Mouse (Mus musculus) adrenal gland (tissue): ENCODE measurements around the gene Dennd6a.
"Not testable (repeated sequence)": the region's sequence is repeated elsewhere in the genome, so short reads cannot be mapped to it uniquely, and the experiment has no call there.

ENCODE experiments used
- intact Hi-C: fragments of 180-260 bp; cut with DNase I; formaldehyde crosslinking; loops from one replicate; pipeline ENCODE4 v1.15.1; 2025

Gene Dennd6a

DNA sequence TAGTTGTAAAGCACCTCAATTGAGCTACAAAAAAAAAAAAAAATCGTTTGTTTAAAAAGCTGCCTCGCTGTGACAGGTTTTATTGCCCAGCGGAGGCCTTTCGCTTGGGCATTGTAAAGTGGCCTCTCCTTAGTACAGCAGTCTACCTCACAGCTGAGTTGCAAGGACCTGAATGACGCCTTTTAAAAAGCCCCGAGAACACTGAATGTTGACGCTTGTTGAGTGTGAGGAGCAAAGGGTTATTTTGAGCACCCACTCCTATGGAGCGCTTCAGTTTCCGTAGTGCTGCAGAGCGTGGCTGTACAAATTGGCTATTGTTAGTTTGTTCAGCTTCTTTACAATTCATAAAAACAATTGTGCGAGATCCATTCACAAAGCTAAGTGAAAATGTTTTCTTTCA lies 65.6 kb downstream of the Dennd6a start:
- intact Hi-C loops, result no loop called here

DNA sequence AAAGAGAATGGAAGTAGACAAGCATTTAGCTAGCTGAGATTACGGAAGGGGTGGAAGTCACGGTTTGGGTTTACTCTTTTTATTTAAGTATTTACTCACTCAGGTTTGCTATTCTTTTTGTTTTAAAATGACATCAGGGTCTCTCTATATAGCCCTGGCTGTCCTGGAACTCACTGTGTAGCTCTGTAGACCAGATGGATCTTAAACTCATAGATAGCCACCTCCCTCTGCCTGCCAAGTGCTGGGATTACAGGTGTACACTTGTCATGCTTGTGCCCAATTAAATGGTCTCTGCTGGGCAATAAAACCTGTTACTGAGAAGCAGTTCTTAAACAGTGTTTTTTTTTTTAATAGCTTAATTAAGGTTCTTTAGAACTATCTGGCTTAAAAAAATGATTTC lies 66.3 kb downstream of the Dennd6a start:
- intact Hi-C loops, result no loop called here

DNA sequence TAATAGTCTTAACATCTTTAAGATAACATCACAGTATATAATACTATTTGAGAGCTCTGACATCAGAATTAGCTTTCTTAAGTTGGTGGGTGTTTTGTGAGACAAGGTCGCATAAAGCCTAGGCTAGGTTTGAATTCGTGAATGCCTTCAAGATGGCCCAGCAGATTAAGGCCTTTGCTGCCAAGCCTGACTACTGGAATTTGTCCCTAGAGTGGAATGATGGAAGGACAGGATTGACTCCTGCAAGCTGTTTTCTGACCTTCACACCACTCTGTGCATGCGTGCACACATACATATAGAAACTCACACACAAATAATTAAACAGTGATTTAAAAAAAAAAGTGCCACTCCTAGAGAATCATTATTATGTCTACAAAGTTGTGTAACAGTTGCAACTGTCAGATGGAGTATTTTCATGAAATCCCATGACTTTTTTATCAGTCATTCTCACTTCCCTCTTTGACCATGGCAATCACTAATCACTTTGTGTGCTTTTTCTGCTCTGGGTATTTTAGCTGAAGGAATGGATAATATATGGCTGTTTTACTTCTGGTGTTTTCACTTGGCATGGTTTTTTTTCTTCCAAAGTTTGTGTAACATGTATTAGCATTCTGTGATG lies 69.5 kb downstream of the Dennd6a start:
- intact Hi-C loops, result no loop called here

DNA sequence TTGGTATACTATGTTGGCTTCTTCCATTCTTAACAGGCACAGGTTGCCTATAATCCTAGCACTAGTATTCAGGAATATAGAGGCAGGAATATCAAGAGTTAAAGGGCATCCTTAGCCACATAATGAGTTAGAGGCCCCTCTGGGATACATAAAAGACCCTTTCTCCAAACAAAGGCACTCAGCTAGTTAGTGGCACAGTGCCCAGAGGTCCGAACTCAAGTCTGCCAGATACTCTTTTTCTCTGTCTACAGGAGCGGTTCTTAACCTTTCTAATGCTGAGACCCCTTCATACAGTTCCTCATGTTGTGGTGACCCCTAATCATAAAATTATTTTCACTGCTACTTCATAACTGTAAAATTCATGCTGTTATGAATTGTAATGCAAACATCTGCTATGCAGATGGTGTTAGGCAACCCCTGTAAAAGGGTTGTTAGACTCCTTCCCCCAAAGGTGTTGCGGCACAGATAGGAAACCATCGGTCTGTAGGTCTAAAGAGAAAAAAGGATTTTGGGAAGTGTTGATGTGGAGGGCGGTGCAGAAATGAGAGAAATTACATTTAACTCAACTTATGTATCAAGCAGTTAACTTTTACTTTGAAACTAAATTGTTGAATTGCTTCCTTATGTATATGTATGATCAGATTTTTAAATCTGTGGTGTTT lies 72.5 kb downstream of the Dennd6a start:
- intact Hi-C loops, result loop anchor here (5.0 kb wide), 1 partner anchor 164 kb away; no protein-coding TSS in a partner anchor

DNA sequence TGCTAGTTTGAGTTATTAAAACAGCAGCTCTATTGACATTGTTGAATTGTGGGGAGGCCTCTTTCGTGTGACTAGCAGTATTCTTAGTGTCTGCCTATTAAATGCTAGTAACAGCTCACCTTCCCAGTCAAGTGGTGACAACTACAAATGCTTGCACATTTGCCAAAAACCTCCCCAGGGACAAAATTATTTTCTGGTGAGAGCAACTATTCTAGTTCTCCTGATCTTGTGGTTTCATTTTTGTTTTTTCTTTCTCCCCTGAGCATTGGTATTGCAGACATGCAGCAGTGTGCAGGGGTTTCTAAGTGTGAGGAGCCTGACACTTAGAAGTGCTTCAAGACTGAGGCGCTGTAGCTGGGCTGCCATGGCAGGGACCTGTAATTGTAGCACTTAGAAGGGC lies 74.2 kb downstream of the Dennd6a start:
- intact Hi-C loops, result loop anchor here (5.0 kb wide), 1 partner anchor 166 kb away; no protein-coding TSS in a partner anchor

DNA sequence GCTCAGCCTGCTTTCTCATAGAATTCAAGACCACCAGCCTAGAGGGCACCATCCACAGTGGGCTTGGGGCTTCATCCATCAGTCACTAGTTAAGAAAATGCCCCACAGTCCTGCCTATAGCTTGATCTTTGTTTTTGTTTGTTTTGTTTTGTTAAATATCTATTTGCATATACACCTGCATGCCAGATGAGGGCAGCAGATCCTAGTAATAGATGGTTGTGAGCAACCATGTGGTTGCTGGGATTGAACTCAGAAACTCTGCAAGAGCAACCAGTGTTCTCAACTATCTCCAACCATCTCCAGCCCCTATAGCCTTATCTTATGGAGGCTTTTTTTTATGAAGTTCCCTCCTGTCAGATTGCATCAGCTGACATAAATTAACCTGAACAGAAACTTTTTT lies 78.2 kb downstream of the Dennd6a start:
- intact Hi-C loops, result loop anchor here (5.0 kb wide), 1 partner anchor 160 kb away; no protein-coding TSS in a partner anchor

DNA sequence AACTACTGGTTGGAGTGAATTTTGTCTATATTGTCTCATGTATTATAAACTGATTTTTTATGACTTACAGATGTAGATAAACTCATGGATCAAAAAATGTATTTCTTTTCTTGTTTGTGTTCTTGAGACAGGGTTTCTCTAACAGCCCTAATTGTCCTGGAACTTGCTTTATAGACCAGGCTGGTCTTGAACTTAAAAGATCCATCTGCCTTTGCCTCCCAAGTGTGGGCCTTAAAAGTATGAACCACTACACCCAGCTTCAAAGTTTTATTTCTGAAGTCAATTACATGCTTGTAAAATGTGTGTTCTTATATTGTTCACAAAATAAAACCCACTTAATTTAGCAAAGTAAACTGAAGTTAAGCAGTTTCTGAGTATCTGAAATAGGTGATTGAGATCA lies 84.5 kb downstream of the Dennd6a start:
- intact Hi-C loops, result no loop called here

DNA sequence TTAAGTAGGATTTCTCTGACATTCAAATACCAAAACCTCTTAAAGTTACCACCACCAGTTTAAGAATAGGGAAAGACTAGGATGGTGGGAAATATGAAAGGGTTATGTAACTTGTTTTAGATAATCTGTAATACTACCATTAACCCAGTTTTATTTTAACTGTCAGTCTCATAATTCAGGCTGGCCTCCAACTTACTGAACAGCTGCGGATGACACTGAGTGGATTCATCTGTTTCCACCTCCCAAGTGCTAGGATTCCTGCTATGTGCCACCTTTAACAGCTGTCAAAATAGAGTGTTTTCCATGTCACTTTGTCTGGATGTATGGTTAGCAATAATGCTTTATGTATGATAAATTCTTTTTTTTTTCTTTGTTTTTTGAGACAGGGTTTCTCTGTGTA lies 86.6 kb downstream of the Dennd6a start:
- intact Hi-C loops, result no loop called here

DNA sequence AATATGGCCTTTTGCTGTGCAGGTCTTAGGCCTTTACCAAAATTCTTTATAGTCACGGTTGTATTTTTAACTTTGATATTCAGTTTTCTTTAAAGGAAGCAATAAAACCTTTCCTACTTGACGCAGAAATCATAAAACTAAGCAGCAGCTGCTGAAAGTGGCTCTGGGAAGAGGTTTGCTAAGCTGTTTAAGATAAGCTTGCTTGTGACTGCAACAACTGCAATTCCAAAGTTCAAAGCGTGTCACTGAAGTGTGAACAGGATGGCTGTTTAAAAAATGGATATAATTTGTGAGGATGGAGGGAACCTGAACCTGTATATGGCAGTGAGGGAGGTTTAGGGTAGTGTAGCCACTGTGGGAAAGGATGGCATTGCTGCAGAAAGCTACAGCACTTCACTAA lies 88.4 kb downstream of the Dennd6a start:
- intact Hi-C loops, result no loop called here

DNA sequence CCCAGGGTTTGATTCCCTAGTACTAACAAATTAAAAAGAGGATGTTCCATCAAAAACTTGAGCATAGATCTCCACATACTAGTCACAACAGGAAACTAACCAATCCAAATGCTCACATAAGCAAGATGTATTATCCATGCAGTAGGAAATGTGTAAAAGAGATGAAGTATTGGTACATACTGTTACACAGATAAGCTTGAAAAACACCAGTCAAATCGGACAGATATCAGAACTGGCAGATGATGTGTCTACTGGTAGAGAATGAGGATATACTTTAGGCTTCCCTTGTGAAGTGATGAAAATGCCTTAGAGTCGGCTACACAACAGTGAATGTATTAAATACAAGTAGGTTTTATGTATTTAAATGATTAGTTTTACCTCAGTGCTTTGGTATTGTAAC lies 88.8 kb downstream of the Dennd6a start:
- intact Hi-C loops, result no loop called here

DNA sequence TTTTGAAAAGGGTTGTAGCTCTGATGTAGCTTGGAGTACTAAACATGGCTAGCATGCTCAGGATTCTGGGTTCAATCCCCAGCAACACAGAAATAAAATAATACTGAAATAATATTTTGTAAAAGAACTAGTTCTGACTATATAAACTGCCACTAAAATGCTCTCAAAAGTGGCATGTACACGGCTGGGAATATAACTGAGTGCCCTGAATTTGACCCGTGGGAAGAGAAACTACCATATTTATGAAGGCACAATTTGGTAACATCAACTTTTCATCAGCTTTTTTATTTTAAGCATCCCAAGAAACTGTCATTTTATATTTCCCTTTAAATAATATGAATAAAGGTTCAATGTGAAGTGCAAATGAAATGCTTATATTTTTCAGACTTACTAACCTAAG lies 90.2 kb downstream of the Dennd6a start:
- intact Hi-C loops, result no loop called here

DNA sequence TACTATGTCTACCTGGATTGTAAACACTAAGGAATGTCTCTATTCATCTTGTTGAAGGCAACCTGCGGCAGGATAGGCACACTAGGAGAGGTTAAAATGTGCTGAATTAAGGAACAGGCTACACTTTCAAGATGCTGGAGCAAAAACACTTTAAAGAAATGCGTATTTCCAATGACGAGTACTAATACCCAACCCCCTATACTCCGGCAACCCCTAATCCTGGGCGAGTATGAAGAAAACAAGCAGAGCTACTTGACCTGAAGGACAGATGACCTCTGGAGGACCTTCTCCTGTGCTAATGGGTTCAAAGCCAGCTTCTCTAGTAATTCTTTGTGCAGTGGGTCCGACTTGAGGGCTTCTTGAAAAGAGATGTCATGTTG lies 94.3 kb downstream of the Dennd6a start:
- intact Hi-C loops, result no loop called here

DNA sequence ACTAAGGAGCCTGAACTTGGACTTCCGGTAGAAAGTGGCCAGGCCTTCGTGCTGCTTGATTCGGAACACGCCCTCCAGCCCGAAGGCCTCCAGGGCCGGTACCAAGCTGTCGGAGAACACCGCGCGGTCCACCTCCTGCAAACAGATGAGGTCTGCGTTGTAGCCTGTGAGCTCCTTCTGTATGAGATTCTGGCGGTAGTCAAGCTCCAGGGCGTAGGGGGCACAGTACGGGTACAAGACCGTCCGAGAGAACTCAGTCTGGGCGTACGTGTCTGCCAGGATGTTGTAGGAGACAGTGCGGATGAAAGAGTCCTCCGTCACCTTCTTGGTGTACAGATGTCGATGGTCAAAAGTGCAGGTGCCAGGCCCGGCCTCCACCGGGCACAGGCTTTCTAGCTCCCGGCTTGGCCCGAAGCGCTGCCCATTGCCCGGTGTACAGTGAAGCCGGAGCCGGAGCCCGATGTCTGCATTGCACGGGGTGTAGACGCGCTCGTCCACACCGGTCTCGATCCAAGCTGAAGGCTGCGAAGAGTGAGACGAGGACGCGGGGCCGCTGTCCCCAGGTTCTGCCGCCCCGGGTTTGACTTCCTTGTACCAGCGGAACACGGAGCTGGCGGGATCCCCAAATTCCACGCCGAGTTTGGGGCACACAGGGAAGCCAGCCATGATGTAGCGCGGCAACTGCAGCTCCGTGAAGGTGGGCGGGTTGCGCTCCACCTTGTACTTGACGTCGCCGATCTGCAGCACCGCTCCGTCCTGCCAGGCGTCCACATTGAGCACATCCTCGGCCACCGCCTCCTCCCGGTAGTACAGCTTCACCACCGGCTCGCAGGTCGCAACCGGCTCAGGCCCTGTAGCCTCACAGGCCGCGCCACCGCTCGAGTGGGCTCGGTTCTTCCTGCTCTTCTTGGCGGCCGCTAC lies 95.0 kb downstream of the Dennd6a start:
- intact Hi-C loops, result no loop called here

DNA sequence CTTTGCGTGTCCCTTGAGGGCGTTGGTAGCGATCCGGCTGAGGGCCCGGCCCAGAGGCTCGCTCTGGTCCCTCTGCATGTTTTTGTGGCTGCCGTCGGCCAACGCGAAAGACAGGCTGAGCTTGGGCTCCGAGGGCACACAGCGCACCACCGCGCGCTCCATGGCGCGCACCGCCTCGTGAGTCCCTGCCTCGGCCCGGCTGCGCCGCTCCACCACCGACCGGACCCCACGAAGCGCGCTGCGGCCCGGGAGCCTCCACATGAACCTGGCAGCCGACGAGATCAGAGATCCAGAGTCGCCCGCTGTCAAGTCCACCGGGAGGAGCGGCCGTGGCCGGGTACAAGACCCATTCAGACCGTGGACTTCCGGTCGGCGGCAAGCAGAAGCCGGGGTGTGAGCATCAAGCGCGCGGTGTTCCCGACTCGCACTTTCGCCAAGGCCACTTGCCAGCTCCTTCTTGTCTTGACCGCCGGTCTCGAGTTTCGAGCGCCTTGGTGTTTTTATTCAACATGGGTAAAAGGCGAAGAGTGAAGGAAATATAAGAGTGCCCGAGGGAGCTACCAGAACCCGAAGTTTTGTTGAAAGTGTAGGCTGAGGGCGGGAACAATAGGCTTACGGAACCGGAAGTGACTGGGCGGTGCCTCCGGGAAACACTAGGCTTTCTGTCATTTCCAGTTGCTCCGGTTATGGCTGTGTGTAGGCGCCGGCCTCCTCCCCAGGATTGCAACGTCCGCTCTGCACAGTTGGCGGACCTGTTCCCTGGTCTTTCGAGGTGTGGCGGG lies 95.8 kb downstream of the Dennd6a start, which contains the start of gene Pde12:
TSS of gene Pde12 (minus strand) at position 592 of the 782 bp plus-strand sequence.
- intact Hi-C loops, result no loop called here

DNA sequence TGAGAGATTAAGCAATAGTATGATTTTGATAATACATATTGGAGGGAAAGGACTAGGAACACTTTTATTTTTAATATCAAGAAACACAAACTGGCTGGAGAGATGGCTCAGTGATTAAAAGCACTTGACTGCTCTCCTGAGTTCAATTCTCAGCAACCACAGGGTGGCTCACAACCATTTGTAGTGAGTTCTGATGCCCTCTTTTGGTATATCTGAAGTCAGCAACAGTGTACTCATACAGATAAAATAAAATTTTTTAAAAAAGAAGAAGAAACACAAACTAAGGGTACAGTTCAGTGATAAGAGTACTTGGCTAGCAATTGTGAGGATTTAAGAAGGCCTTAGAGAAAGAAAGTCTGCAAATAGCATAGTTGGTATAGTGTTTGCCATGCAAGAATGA lies 97.3 kb downstream of the Dennd6a start:
- intact Hi-C loops, result no loop called here

DNA sequence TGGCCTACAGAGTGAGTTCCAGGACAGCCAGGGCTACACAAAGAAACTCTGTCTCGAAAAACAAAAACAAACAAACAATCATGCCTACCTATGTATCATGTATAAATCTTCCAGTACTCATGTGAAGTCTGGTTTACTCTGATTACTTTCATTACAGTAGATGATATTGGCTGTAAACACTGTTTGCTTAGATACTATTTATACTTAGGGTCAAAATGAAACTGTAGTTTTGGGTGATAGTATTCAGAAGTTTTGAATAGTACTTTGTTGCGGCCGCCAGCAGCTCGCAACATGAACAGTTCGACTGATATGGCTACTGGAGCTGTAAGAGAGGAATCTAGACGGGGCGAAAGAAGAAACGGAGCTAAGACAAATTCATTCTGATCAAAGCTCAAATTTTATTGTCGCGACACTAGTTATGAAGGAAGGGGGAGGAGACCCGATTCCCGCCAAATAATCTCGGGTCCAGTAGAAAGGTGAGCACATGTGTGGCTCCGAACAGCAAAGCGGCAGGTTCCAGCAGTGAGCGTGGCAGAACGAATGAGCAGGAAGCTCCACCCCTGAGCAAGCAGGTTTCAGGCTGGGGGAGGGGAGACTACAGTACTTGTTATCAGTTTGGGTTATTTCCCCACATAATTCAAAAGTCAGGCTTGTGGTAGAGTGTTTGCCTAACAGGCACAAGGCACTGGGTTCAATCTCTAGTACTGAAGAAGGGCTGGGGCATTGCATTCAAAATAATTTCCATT lies 98.4 kb downstream of the Dennd6a start:
- intact Hi-C loops, result not testable (repeated sequence)

DNA sequence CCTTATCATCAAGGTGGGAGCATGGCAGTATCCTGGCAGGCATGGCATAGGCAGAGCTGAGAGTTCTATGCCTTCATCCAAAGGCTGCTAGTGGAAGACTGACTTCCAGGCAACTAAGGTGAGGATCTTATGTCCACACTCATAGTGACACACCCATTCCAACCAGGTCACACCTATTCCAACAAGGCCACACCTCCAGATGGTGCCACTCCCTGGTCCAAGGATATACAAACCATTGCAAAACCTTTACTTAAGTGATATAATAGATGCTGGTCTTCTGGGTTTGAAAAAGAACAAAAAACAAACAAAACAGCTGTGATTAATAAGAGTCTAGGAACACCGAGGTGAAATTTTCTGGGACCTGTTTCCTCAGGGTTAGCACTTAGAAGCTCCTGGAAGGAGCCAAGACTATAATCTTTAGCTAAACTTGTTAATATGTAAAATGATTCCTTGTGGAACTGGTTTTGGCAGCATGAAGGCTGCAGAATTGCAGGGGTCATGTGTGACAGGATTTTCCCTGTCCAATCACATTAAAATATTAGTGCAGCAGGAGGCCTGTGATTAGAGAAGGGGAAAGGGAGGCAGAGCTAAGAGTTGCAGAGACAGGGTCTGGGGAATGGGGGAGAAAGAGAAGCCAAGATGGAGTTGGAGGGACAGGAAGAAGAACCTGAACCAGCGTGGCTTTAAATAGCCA lies 101.0 kb downstream of the Dennd6a start:
- intact Hi-C loops, result not testable (repeated sequence)

DNA sequence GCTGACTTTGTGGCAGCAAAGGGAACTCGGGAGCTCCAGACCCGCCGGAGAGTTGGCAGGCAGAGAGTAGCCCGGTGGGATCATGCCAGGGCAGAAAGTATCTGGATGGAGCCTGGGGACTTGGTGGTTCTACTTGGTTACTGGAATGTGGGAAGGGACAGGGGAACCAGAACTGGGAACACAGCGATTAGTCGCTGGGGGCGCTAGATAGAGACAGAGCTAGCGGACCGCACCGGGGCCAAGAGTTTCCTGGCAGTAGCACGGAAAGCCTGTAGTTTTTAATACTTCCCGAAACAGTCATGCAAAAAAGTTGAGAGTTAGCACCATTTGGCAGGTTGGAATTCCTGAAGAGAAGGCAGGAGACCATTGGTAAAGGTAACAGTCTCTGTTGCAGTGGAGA lies 101.7 kb downstream of the Dennd6a start:
- intact Hi-C loops, result no loop called here

DNA sequence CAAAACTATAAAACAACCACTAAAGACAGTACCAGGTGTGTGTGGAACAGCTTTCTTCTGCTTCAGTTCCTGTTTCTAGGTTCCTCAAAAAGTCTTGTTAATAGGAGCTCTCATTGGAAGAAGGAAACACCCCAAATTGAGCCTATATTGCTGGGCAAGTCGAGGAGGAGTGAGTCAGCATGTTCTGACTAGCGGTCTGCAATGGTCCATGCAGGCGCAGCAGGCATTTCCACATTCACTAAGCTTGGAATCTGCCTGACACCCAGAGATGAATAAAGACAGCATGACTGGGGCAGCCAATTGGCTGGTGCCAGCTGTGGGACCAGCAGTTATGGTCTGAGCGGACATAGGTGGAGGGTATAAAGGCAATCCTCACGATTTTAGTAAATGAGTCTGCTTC lies 102.1 kb downstream of the Dennd6a start:
- intact Hi-C loops, result no loop called here
